Mouse (Mus musculus): ENCODE data around the gene Ogfrl1.

The Ogfrl1 gene

DNA sequence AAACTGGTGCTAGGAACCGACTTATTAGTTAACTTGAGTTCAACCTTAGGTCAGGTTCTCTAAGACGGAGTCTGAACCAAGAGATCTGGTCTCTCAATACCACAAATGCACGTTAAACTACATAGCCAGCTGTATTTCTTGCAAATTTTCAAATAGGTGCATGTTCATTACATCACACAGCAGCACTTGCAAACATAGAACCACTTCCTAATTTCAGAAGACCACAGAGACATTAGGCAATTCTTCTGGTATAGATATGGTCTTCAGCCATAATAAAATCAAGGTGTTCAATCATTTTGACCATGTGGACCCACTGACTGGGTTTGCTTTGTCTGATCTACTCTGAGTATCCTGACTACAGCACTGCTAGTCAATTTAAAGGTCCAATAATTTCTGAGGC lies 51.9 kb downstream of the Ogfrl1 start:
- no peak for DNase-seq

DNA sequence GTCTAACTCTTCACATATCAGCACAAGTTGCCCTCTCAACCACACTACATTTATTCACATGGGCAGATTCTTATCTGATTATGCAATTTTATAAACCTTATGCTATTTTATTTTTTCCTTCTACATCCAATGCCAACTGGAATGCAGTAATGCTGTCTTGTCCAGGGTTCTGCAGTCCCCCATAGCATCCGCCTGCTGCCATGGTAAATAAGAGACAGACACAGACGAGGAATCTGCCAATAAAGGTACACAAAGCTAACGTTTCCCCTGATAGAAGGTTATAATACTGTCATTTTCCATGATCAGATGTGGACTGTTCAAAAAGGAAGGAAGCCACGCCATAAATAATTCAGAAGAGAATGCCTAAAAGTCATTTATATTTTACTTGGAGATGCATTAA lies 54.7 kb downstream of the Ogfrl1 start:
- no peak for DNase-seq

DNA sequence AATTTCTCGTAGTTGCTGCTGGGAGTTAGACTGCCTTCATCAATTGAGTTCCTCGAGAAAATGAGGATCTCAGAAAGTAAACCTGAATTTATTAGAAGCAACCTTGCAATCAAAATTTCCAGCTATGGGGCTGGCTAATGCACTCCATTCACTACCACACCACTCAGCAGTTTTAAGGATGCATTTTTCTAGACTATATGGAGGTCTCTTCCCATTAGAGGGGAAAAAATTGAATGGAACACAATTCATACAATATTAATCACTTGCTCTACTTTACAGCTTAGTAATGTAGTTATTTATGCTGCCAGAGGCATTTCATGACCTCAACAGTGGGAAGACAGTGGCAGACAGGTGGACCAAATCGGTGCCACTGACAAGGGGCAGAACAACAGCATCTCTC lies 55.3 kb downstream of the Ogfrl1 start:
- DNase-seq, result no peak

GRCm38 (mm10) chr1:23335726-23336363 lies 61.7 kb downstream of the Ogfrl1 start:
- DNase-seq, result no peak

- no peak for DNase-seq
Measured at GRCm38 (mm10) chr1:23335050-23335449, 62.5 kb downstream of the Ogfrl1 start.

- DNase-seq, result no peak
Measured at GRCm38 (mm10) chr1:23332192-23332591, 65.4 kb downstream of the Ogfrl1 start.

DNA sequence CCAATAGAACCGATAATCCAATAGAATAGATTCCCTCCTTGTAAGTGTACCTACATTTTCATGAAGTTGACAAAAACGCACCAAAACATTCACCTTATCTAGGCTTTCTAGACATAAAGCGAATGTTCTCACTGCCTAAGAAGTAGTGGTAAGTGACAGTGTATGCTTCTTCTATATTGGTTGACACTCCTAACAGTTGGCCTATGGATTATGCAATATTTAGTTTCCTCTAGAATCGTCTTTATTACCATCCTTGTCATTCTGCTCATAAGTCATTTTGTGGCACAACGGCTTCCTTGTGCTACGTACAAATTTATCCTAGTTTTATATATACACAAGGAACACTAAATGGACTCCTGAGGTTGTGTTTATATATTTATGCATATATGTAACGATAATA lies 72.4 kb downstream of the Ogfrl1 start:
- no peak for DNase-seq

GRCm38 (mm10) chr1:23324226-23324625 lies 73.3 kb downstream of the Ogfrl1 start:
- no peak for DNase-seq

GRCm38 (mm10) chr1:23323286-23323685 lies 74.3 kb downstream of the Ogfrl1 start:
- no peak for DNase-seq

GRCm38 (mm10) chr1:23322208-23322607 lies 75.4 kb downstream of the Ogfrl1 start:
- DNase-seq, result no peak

- no peak for DNase-seq
Measured at GRCm38 (mm10) chr1:23321331-23321851, 76.2 kb downstream of the Ogfrl1 start.

DNA sequence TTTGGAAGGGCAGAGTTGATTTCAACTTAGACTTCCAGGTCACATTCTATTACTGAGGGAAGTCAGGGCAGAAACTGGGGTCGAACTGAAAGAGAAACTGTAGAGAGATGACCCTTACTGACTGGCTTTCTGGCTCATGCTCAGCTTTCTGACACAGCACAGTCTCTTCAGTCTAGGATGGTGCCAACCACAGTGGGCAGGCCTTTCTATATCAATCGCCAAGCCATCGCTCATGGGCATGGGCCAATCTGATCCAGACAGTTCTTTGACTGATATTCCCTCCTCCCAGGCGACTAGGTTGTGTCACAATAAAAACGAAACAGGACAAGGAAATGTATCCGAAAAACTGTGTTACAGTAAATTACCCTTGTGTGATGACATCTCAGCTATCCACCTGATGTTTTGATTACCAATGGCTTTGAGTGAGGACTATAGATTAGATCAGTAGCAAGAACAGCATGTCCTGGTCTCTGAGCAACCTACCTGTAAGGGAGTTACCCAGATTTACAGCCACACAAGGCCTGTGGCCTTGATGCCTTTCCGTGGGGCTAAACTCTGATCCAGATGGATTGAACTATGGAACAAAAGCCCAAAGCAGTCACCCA lies 76.9 kb downstream of the Ogfrl1 start:
- no peak for DNase-seq

All from right cerebral cortex, adult 18-20 months (tissue).